Mouse (Mus musculus) MN1 (cell line): ENCODE measurements around the gene Vmn1r211.
"Not testable (repeated sequence)": the region's sequence is repeated elsewhere in the genome, so short reads cannot be mapped to it uniquely, and the experiment has no call there.

Experiments used
- DNase-seq: peaks from one replicate; pipeline ENCODE4 v3.0.0-alpha.2; 2016; ENCODE audit warnings: low spot score

Gene Vmn1r211

GRCm38 (mm10) chr13:22857461-22857860, at the start of gene Vmn1r211:
Vmn1r211 (minus strand) TSS chr13:22857561.
- no peak for DNase-seq

GRCm38 (mm10) chr13:22884105-22884504, 26.7 kb upstream of the Vmn1r211 start, which contains the start of gene Vmn1r212:
Vmn1r212 (minus strand) TSS chr13:22884205.
- DNase-seq = no peak

DNA sequence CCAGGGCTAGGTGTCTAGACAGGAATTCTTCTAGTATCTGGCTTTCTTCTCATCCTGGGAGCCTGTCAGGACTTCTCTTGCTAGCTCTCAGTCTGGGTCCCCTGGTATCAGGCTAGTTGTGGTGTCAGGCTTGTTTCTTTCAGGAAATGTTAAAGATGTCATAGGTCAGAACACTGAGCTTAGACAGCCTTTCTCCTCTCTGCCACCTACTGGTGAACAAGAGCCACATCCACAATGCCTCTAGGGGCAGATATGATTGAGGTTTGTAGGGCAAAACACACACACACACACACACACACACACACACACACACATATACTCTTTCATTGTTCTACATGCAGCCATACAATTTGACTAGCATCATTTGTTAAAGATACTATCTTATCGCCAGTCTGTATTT, 21.9 kb upstream of the Vmn1r211 start:
- no peak for DNase-seq

DNA sequence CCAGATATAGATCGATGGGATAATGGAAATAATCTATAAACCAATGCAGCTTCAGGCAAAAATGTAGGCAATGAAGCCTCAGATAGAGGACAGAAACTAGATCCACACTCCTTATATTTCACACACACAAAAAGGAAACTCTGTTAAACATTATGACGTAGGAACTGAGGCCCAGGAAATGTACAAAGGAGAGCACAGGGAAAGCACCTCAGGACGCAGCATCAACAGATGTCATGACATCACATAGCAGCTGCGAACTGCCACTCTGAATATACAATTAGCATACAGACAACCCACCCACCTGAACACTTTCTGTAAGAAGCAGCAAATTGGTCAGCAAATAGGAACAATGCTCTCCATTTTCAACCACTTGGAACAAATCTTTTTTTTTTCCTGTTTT, 2.6 kb downstream of the Vmn1r211 start:
- no peak for DNase-seq

DNA sequence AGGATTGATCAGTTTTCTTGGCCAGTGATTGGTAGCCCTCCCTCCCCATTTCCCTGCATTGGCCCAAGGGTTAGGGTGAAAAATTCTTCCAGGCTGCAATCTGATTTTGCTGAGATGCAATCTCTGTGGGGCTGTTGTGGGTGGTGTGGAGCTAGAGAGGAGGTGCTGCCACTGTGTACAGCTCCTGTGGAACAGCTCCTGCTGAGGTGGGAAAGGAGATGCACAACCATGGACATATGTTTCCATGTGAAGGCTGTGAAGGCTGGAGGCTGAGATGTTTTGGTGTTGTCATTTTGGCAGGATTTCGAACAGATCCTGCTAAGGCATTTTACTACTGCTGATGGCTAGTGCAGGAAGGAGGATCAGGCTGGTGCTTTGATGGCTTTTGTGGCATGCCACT, 10.6 kb downstream of the Vmn1r211 start:
- DNase-seq = no peak

- not testable (repeated sequence) for DNase-seq
Observed at GRCm38 (mm10) chr13:22844304-22844703, 13.1 kb downstream of the Vmn1r211 start.

GRCm38 (mm10) chr13:22831248-22831647, 26.1 kb downstream of the Vmn1r211 start, which contains the start of gene Vmn1r210:
Vmn1r210 (minus strand) TSS chr13:22831348.
- no peak for DNase-seq

DNA sequence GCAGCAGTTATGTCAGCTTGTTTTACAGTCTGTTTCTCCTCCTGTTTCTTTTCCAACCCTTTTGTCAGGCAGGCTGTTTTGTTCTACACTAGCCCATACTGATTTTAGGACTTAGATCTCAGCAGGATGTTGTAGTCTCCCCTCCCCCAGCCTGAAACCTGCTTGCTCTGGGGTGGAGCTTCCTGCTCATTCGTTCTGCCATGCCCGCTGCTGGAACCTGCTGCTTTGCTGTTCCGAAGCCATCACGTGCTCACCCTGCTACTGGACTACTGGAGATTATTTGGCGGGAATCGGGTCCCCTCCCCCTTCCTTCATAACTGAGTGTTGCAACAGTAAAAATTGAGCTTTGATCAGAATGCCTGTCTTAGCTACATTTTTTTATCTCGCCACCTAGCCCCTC, 28.0 kb downstream of the Vmn1r211 start:
- not testable (repeated sequence) for DNase-seq

DNA sequence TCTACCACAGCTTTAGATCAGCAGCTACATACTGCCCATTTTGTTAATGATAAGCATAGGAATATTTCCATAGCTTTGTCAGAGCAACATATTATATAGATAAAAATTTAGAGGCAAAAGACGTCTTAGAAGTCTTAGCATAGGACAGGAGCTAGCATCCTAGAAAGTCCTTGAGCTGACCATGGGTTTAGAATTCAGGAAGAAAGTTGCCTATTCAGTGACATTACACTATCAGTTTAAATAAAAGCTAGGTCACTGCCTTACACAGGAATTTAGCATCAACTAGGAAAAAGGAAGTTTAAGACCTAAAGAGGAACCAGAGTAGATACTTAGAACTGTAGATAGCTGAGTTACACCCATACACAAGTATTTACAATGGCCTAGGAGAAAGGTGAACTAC, 35.8 kb downstream of the Vmn1r211 start:
- DNase-seq = not testable (repeated sequence)

DNA sequence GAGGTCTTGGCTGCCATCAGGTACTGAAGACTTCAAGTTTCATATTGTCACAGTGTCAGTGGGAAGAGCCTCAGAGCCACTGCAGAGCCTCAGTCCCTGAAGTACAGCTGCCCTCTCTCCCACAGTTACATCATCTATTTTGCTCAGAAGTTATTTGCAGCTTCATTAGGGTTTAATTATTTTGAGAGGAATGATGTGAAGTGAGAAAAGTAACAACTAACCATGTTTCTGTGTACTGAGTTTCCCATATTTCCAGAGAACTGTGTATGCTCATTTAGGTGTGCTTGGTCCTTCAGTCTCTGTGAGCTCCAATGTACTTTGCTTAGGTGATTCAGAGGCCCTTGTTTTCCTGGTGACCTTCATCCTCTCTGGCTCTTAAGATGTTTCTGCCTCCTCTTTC, 47.8 kb downstream of the Vmn1r211 start, which contains the start of gene Vmn1r209:
TSS of gene Vmn1r209 (minus strand) at position 101 of the 400 bp plus-strand sequence.
- DNase-seq = not testable (repeated sequence)
